Mouse (Mus musculus) lung, adult 2 months (tissue): ENCODE results near the gene Slc4a5.

Experiments used
- CTCF ChIP-seq: fragments of 200-500 bp; IDR thresholded peaks from 2 replicates; pipeline ENCODE4 v1.5.1; 2011; ENCODE audit warnings: mild to moderate bottlenecking, low read length, control low read depth; ENCODE audit not compliant: insufficient read depth
- POLR2A ChIP-seq: fragments of 200-500 bp; IDR thresholded peaks from 2 replicates; pipeline ENCODE4 v1.6.1; 2011; ENCODE audit warnings: low read depth, mild to moderate bottlenecking, control low read depth, low read length, borderline replicate concordance; ENCODE audit errors: extremely low read depth

DNA sequence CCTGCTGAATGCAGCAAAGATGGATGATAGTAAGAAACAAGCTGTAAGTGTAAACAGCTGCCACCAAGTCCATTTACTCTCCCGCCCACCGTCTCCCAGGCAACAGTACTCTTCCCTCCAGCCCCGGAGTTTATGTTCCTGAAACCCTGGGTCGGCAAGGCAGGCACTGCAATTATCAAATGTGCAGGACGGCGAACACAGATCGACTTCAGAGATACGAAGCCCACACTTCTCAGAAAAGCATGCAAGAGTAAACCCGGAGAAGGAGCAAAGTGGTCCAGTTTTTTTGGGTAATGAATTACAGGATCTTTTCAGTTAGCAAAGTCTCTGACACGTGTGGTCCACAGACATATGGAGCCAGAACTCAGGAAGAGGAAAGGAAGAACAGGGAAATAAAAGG is 96.4 kb downstream of the Slc4a5 start:
- TF ChIP-seq CTCF = no peak
- no peak for TF ChIP-seq POLR2A
